Comparison of ENCODE assay signal across 22 mouse cellular contexts in the genomic region with DNA sequence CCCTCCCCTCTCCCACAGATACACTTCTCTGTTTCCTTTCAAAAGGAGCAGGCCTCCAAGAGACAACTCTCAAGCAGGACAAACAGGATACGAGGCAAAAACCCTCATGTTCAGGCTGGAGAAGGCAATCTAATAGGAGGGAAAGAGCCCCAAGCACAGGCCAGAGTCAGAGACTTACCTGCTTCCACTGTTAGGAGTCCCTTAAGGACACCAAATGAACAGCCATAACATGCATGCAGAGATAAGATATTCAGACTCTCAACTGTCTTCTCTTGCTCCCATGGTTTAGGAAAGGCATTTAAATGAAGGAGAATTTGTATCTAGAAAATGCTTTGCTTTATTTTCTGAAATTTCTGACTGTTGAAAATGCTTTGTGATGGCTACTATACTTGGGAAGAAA.
"Had no signal": no experiment of that assay in that cellular context is flagged by ENCODE, and none has a peak within 500 bp of the region (broad histone marks: within the 10 kb centered on the region; RNA-seq: fewer than 3 reads in every experiment).

No protein-coding gene starts in this region.

- DNase-seq: heart, postnatal 10 days; heart, postnatal 14 days; heart, postnatal 36 days; heart, postnatal 4 days; kidney, adult 11 months; kidney, adult 18-20 months; kidney, adult 2 months; kidney, adult 8-10 months; kidney, adult 9 months; kidney, postnatal 10 days; kidney, postnatal 14 days; kidney, postnatal 25 days; kidney, postnatal 36 days; kidney, postnatal 4 days; layer of hippocampus, adult 9-11 months; layer of hippocampus, postnatal 36 days had no signal

- ATAC-seq: hindbrain, embryonic 16.5 days; hindbrain, postnatal 0 days; inflammation-experienced regulatory T-cells, adult 6 months; intestine, embryonic 15.5 days; intestine, embryonic 16.5 days; intestine, postnatal 0 days had no signal
